Mouse (Mus musculus): ENCODE measurements at regions not wholly inside any gene's neighbourhood (a gene's known extent, or its start where the extent isn't known, plus 50 kb on each side); places are given as distances from the start of the nearest gene placed in this dataset.

- Histone ChIP-seq H3K4me1 (replicated peaks) (peaks cover 4% of the 10 kb centered on the region; the same call in 1 of the 2 replicates), H3K36me3 (no peaks in the 10 kb centered on the region), H3K9me3 (no peaks in the 10 kb centered on the region), H3K27ac (no peak overlapping the region), H3K27me3 (no peaks in the 10 kb centered on the region), H3K9ac (replicated peaks) (no peak overlapping the region), H3K4me2 (replicated peaks) (no peak overlapping the region), H3K4me3 (replicated peaks) (no peak overlapping the region)
- no peak for ATAC-seq
- 74% methylated on average over 8 of the region's 8 CpGs for WGBS
Observed at GRCm38 (mm10) chr5:52975557-52976088, 62.3 kb upstream of the Slc34a2 start.

DNA sequence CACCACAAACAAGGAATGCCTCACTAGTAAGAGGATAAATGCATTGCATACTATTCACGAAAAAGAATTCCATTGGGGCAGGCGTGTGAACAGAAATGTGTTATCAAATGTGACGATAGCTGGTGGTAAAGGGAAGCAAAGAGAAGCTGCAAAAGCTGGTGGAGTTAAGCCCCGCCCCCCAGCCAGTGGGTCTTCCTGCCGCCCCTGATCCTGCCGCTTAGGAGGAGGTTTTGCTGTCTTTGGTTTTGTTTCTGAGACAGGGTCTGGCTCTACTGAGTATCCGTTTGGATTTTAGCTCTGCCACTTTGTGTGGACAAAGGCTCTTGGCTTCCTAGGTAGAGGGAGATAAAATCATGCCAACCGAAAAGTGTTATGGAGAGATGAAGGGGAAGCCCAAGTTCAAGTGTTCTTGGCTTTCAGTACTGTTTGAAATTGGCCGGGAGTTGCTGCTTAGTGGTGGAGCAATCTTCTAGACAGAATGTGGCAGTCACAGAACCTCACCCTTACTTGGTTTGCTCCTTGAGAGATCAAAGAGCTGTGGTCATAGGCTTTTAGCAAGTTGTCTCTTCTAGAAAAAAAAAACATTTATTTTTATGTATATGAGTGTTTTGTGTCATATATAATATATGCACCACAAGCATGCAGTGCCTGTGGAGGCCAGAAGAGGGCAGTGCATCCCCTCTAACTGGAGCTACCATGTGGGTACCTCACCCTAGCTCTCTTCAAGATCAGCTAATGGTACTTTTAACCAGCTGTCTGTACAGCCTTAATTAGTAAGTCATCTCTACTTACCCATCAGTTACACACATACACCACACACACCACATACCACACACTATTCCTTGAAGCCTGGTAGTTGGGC, 59.8 kb upstream of the Slc34a2 start:
- H3K27me3 ChIP-seq: no peaks in the 10 kb centered on the region
- no peaks in the 10 kb centered on the region for H3K36me3 ChIP-seq
- no peak overlapping the region for H3K27ac ChIP-seq
- no peak overlapping the region for H3K4me2 ChIP-seq (replicated peaks)
- no peaks in the 10 kb centered on the region for H3K9me3 ChIP-seq
- H3K4me1 ChIP-seq (replicated peaks): no peaks in the 10 kb centered on the region
- no peak overlapping the region for H3K4me3 ChIP-seq (replicated peaks)
- WGBS: 82% methylated on average over 9 of the region's 9 CpGs
- no peak for ATAC-seq
- H3K9ac ChIP-seq (replicated peaks): no peak overlapping the region

DNA sequence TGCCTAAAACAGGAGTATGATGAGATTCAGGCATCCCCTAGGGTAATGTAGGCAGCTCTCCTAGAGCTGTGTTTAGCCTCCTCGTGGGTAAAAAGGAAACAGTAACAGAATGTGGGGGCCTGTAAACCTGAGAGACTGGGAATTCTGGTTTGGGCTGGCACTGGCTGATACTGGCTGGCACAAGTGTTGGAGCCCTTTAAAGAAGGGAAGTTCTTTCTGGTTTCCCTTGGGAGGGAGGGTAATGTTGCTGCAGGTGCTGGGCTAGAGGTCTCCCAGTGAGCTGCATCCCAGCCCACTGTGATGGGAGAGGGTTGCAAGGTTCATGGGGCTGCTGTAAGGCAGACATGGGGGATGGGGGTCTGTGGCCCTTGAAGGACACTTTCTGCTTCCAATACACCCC, 58.4 kb upstream of the Slc34a2 start:
- Histone ChIP-seq H3K4me1 (replicated peaks) (no peaks in the 10 kb centered on the region), H3K27ac (no peak overlapping the region), H3K4me3 (replicated peaks) (no peak overlapping the region), H3K27me3 (no peaks in the 10 kb centered on the region), H3K4me2 (replicated peaks) (no peak overlapping the region), H3K9me3 (no peaks in the 10 kb centered on the region), H3K9ac (replicated peaks) (no peak overlapping the region), H3K36me3 (no peaks in the 10 kb centered on the region)
- no peak for ATAC-seq
- 85% methylated on average over 1 of the region's 1 CpGs for WGBS

DNA sequence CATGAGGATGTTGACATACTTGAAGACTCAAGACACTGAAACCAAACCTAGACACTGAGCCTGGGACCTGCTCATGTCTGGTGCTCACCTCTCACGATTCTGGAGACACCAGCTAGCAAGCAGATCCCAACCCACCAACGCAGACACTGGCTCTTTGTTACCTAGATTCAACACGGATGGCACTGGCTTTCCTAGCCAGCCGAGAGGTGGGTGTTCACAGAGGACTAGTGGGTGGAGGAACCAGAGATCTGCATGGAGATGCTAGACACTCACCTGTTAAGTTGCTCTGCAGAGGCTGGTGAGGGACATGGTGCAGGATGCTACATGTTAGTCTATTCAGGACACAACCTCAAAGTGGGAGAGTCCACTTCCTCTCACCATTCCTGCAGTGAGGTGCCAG, 55.8 kb upstream of the Slc34a2 start:
- H3K4me3 ChIP-seq (replicated peaks): no peak overlapping the region
- no peaks in the 10 kb centered on the region for H3K36me3 ChIP-seq
- H3K27me3 ChIP-seq: no peaks in the 10 kb centered on the region
- H3K27ac ChIP-seq: no peak overlapping the region
- ATAC-seq: no peak
- no peak overlapping the region for H3K4me2 ChIP-seq (replicated peaks)
- no peaks in the 10 kb centered on the region for H3K9me3 ChIP-seq
- no peak overlapping the region for H3K9ac ChIP-seq (replicated peaks)
- H3K4me1 ChIP-seq (replicated peaks): no peaks in the 10 kb centered on the region
- 86% methylated on average over 4 of the region's 4 CpGs for WGBS

GRCm38 (mm10) chr5:52982741-52983140, 55.1 kb upstream of the Slc34a2 start:
- Histone ChIP-seq H3K9me3 (no peaks in the 10 kb centered on the region), H3K4me3 (replicated peaks) (no peak overlapping the region), H3K4me2 (replicated peaks) (no peak overlapping the region), H3K27ac (no peak overlapping the region), H3K27me3 (no peaks in the 10 kb centered on the region), H3K4me1 (replicated peaks) (no peaks in the 10 kb centered on the region), H3K9ac (replicated peaks) (no peak overlapping the region), H3K36me3 (no peaks in the 10 kb centered on the region)
- ATAC-seq: no peak
- WGBS: 71% methylated on average over 4 of the region's 4 CpGs

Measured in midbrain, embryonic 13.5 days (tissue).